Mouse (Mus musculus): ENCODE data around the gene Itgb4. TPM values are rescaled to one million over a fixed set of nuclear protein-coding genes. Genes with fewer than 3 reads are reported as not detected.
"Not testable (repeated sequence)": the region's sequence is repeated elsewhere in the genome, so short reads cannot be mapped to it uniquely, and the experiment has no call there.

Gene Itgb4
- polyA plus RNA-seq, 1 experiment from 2014 or later = 0.80 TPM

DNA sequence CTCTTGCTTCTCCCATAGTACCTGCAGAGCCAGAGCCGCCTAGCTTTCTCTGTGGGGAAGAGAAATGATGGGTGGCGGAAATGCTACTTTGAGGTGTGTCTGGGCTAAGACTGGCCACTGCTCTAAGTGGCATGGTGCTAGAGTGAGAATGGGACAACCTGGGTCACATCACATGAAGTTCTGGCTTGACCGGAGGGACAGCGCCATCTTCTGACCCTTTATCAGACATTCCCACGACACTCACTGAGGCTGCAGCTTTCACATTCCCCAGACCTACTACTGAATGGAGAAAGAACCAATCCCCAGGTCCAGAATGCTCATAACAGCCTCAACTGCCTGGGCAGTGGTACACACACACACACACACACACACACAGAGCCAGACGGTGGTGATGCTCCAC lies 43.6 kb downstream of the Itgb4 start:
- Histone ChIP-seq H3K27ac (ENCODE audit: low read depth, low read length) (no peak overlapping the region), H3K36me3 (ENCODE audit: control insufficient read depth, insufficient read depth, low read length) (peaks cover 2% of the 10 kb centered on the region; the same call in 1 of the 2 replicates), H3K4me3 (ENCODE audit: low read depth, low read length) (no peak overlapping the region), H3K9me3 (replicated peaks; ENCODE audit: control insufficient read depth, low read length) (no peaks in the 10 kb centered on the region), H3K4me1 (ENCODE audit: control insufficient read depth, insufficient read depth, low read length) (peaks cover 4% of the 10 kb centered on the region), H3K9ac (ENCODE audit: low read depth, low read length) (no peak overlapping the region), H3K4me2 (no peak overlapping the region), H3K27me3 (ENCODE audit: control insufficient read depth, insufficient read depth, low read length) (no peaks in the 10 kb centered on the region)
- no peak for ATAC-seq (replicated peaks; ENCODE audit: insufficient number of reproducible peaks, low FRiP score, low TSS enrichment)
- WGBS (ENCODE audit: insufficient replicate concordance) = 25% methylated on average over 6 of the region's 6 CpGs

DNA sequence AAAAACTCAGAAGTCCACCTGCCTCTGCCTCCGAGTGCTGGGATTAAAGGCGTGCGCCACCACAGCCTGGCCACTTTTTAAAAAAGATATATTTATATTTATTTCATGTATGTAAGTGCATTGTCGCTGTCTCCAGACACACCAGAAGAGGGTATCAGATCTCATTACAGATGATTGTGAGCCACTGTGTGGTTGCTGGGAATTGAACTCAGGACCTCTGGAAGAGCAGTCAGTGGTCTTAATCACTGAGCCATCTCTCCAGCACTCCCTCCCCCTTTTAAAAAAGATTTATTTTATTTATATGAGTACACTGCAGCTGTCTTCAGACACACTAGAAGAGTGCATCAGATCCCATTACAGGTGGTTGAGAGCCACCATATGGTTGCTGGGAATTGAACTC lies 44.4 kb downstream of the Itgb4 start:
- not testable (repeated sequence) for H3K27me3 ChIP-seq (ENCODE audit: control insufficient read depth, insufficient read depth, low read length); H3K36me3 ChIP-seq (ENCODE audit: control insufficient read depth, insufficient read depth, low read length); H3K4me1 ChIP-seq (ENCODE audit: control insufficient read depth, insufficient read depth, low read length); H3K9ac ChIP-seq (ENCODE audit: low read depth, low read length); H3K4me2 ChIP-seq; H3K4me3 ChIP-seq (ENCODE audit: low read depth, low read length); H3K27ac ChIP-seq (ENCODE audit: low read depth, low read length); H3K9me3 ChIP-seq (replicated peaks; ENCODE audit: control insufficient read depth, low read length); ATAC-seq (replicated peaks; ENCODE audit: insufficient number of reproducible peaks, low FRiP score, low TSS enrichment)
- WGBS (ENCODE audit: insufficient replicate concordance) = 90% methylated on average over 4 of the region's 4 CpGs

DNA sequence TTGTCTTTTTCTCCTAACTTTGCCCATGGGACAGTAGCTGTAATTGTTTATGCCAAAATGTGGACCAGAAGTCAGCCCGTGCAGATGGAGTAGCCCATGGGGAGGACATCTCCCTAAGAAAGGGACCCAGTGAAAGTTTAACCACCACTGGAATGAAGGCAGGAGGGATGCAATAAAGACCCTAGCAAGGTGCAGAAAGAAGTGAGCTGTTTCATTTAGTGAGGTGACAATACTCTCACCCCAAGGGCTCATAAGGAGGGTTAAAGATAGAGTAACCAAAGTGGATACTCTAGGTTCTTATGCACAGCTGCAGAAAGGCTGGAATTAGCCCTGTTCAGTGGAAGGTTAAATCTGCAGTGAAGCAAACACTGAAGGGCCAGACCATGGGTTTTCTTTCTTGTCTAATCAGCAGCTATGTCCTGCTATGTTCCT lies 44.9 kb downstream of the Itgb4 start:
- H3K9me3 ChIP-seq (replicated peaks; ENCODE audit: control insufficient read depth, low read length) = no peaks in the 10 kb centered on the region
- WGBS (ENCODE audit: insufficient replicate concordance) = 52% methylated on average over 1 of the region's 1 CpGs
- H3K4me3 ChIP-seq (ENCODE audit: low read depth, low read length) = no peak overlapping the region
- peaks cover 4% of the 10 kb centered on the region; the same call in 1 of the 2 replicates for H3K4me1 ChIP-seq (ENCODE audit: control insufficient read depth, insufficient read depth, low read length)
- ATAC-seq (replicated peaks; ENCODE audit: insufficient number of reproducible peaks, low FRiP score, low TSS enrichment) = no peak
- H3K4me2 ChIP-seq = no peak overlapping the region
- no peak overlapping the region for H3K27ac ChIP-seq (ENCODE audit: low read depth, low read length)
- H3K36me3 ChIP-seq (ENCODE audit: control insufficient read depth, insufficient read depth, low read length) = peaks cover 2% of the 10 kb centered on the region; the same call in 1 of the 2 replicates
- no peaks in the 10 kb centered on the region for H3K27me3 ChIP-seq (ENCODE audit: control insufficient read depth, insufficient read depth, low read length)
- H3K9ac ChIP-seq (ENCODE audit: low read depth, low read length) = no peak overlapping the region

DNA sequence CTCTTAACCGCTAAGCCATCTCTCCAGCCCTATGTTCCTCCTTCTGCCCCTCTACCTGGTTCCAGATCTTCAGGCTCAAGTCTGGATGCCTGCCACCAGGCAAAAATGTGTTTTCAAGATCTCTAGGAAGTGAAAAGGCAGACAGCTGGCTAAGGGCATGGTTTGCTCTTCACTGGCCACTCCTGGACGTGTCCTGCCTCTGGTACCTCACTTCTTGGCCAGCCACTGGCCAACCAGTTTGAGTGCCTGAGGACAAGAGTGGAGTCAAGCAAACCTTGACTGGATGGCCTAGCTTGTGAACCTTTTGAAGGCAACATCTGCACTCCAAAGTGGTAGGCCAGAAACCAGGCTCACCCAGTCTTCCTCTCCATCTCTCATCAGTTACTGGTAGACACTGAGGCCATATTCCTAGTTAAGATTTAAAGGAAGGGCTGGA lies 45.5 kb downstream of the Itgb4 start:
- Histone ChIP-seq H3K4me1 (ENCODE audit: control insufficient read depth, insufficient read depth, low read length) (peaks cover 4% of the 10 kb centered on the region; the same call in 1 of the 2 replicates), H3K27me3 (ENCODE audit: control insufficient read depth, insufficient read depth, low read length) (no peaks in the 10 kb centered on the region), H3K4me2 (no peak overlapping the region), H3K4me3 (ENCODE audit: low read depth, low read length) (no peak overlapping the region), H3K9ac (ENCODE audit: low read depth, low read length) (no peak overlapping the region), H3K9me3 (replicated peaks; ENCODE audit: control insufficient read depth, low read length) (no peaks in the 10 kb centered on the region), H3K27ac (ENCODE audit: low read depth, low read length) (no peak overlapping the region), H3K36me3 (ENCODE audit: control insufficient read depth, insufficient read depth, low read length) (peaks cover 2% of the 10 kb centered on the region; the same call in 1 of the 2 replicates)
- 78% methylated on average over 2 of the region's 2 CpGs for WGBS (ENCODE audit: insufficient replicate concordance)
- ATAC-seq (replicated peaks; ENCODE audit: insufficient number of reproducible peaks, low FRiP score, low TSS enrichment) = no peak

DNA sequence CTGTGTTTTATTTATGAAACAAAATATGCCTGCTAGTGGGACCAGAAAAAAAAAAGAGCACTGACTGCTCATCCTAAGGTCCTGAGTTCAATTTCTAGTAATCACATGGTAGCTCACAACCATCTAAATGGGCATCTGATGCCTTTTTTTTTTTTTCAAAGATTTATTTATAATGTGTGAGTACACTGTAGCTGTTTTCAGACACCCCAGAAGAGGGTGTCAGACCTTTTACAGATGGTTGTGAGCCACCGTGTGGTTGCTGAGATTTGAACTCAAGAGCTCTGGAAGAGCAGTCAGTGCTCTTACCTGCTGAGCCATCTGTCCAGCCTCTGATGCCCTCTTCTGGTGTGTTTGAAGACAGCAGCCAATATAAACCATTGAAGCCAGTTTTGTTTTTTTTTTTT lies 46.0 kb downstream of the Itgb4 start:
- Histone ChIP-seq H3K4me2 (no peak overlapping the region), H3K9ac (ENCODE audit: low read depth, low read length) (no peak overlapping the region), H3K36me3 (ENCODE audit: control insufficient read depth, insufficient read depth, low read length) (peaks cover 2% of the 10 kb centered on the region; the same call in 1 of the 2 replicates), H3K9me3 (replicated peaks; ENCODE audit: control insufficient read depth, low read length) (no peaks in the 10 kb centered on the region), H3K4me3 (ENCODE audit: low read depth, low read length) (no peak overlapping the region), H3K27me3 (ENCODE audit: control insufficient read depth, insufficient read depth, low read length) (no peaks in the 10 kb centered on the region), H3K4me1 (ENCODE audit: control insufficient read depth, insufficient read depth, low read length) (peaks cover 4% of the 10 kb centered on the region; the same call in 1 of the 2 replicates), H3K27ac (ENCODE audit: low read depth, low read length) (no peak overlapping the region)
- WGBS (ENCODE audit: insufficient replicate concordance) = 36% methylated on average over 1 of the region's 1 CpGs
- no peak for ATAC-seq (replicated peaks; ENCODE audit: insufficient number of reproducible peaks, low FRiP score, low TSS enrichment)

DNA sequence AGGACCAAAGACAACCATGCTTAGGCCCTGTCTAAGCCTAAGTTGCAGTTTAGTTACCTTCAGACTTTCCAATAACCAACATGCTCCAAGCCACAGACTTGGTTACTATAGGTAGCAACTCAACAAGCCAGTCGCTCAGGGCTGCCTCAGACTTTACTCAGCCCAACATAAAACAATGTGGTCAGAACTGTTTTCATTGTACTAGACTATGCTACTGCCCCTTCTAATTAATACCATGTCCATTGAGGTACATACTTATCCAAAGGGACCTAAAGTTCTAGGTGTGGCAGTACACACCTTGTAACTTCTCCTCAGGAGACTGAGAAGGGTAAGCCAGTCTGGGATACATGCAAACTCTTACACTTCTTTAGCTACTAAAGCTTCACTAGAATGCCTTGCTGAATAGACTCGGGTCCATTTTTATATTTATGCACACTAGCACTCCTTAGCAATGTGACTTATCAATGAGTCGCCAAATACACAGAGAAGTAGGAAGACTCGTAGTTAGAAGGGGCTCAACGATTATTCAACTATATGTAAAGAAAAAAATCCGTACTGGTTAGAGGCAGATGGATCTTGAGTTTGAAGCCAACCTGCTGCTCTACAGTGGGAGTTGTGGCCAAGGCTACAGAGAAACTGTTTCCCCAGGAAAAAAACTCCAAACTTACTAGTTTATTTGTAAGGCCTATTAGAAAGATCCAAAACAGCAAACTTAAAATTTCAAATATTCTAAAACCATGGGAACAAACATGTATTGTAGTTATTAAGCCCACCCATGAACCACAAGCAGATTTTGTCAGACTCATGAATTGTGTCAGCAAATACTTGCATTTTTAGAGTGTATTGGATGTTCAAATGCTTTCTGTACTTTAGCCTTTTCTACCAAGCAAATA lies 47.1 kb downstream of the Itgb4 start:
- no peak overlapping the region for H3K4me3 ChIP-seq (ENCODE audit: low read depth, low read length)
- no peak overlapping the region for H3K27ac ChIP-seq (ENCODE audit: low read depth, low read length)

DNA sequence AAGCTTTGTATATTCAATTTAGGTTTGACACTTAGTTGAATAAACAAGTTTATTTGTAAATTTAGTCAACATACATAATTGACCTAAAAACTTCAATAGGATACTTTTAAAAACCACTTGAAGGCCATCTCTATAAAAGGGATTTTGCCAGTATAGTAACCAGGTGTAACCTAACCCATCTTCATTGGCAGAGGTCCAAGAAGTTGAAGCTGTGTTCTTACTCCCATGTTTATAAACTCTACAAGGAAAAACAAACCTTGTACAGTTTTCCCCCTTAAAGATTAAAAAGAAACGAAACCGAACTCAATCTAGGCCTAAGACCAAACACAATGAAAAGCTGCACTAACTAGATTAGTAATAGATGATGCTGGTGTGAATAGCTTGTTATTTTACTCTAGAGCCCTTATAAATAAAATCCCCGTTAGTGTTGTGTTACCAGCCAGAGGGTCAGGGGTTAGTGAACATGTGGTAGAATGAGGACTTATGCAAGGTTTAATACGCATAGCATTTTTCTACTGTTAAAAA lies 47.8 kb downstream of the Itgb4 start:
- no peak for ATAC-seq (replicated peaks; ENCODE audit: insufficient number of reproducible peaks, low FRiP score, low TSS enrichment)

More for the DNA sequence above, 47.1 kb downstream of the Itgb4 start:
- no peaks in the 10 kb centered on the region for H3K9me3 ChIP-seq (replicated peaks; ENCODE audit: control insufficient read depth, low read length)
- no peak overlapping the region for H3K9ac ChIP-seq (ENCODE audit: low read depth, low read length)
- peaks cover 2% of the 10 kb centered on the region; the same call in 1 of the 2 replicates for H3K36me3 ChIP-seq (ENCODE audit: control insufficient read depth, insufficient read depth, low read length)
- no peak for ATAC-seq (replicated peaks; ENCODE audit: insufficient number of reproducible peaks, low FRiP score, low TSS enrichment)
- no peak overlapping the region for H3K4me2 ChIP-seq
- 81% methylated on average over 6 of the region's 6 CpGs for WGBS (ENCODE audit: insufficient replicate concordance)
- peaks cover 4% of the 10 kb centered on the region; the same call in 1 of the 2 replicates for H3K4me1 ChIP-seq (ENCODE audit: control insufficient read depth, insufficient read depth, low read length)
- H3K27me3 ChIP-seq (ENCODE audit: control insufficient read depth, insufficient read depth, low read length) = no peaks in the 10 kb centered on the region

DNA sequence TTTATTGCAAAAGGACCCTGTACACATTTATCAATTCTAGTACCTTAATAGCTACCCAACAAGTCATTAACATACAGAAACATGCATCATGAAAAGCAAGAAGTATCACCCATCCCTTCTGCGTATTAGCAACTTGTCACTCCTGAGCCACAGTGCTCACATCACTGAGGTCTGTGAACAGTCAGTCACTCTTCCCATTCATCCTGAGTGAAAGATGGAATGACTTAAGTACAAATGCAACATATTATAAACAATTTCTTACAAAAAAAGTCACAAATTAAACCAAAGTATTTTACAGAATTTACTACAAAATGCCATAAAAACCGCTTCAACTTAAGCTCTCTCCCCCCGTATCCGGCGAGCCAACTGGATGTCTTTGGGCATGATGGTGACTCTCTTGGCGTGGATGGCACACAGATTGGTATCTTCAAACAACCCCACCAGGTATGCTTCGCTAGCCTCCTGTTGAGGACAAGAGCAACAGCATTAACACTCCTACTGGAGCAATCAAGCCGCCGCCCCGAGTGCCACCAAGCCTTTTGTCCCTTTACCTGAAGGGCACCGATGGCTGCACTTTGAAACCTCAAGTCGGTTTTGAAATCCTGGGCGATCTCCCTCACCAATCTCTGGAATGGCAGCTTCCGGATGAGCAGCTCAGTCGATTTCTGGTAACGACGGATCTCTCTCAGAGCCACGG lies 48.7 kb downstream of the Itgb4 start:
- Histone ChIP-seq H3K4me3 (ENCODE audit: low read depth, low read length) (peak overlapping the region; percentile 97), H3K4me2 (peak overlapping the region; percentile 65), H3K27ac (ENCODE audit: low read depth, low read length) (peak overlapping the region; percentile 100), H3K9ac (ENCODE audit: low read depth, low read length) (peak overlapping the region; percentile 100)
- not testable (repeated sequence) for H3K9me3 ChIP-seq (replicated peaks; ENCODE audit: control insufficient read depth, low read length); H3K4me1 ChIP-seq (ENCODE audit: control insufficient read depth, insufficient read depth, low read length); ATAC-seq (replicated peaks; ENCODE audit: insufficient number of reproducible peaks, low FRiP score, low TSS enrichment); H3K27me3 ChIP-seq (ENCODE audit: control insufficient read depth, insufficient read depth, low read length); H3K36me3 ChIP-seq (ENCODE audit: control insufficient read depth, insufficient read depth, low read length)
- WGBS (ENCODE audit: insufficient replicate concordance) = 6% methylated on average over 18 of the region's 18 CpGs

More for the DNA sequence above, 47.8 kb downstream of the Itgb4 start:
- Histone ChIP-seq H3K9me3 (replicated peaks; ENCODE audit: control insufficient read depth, low read length) (no peaks in the 10 kb centered on the region), H3K27me3 (ENCODE audit: control insufficient read depth, insufficient read depth, low read length) (no peaks in the 10 kb centered on the region), H3K4me3 (ENCODE audit: low read depth, low read length) (peak overlapping the region; percentile 31), H3K4me2 (peak overlapping the region; percentile 61), H3K27ac (ENCODE audit: low read depth, low read length) (no peak overlapping the region), H3K9ac (ENCODE audit: low read depth, low read length) (no peak overlapping the region), H3K36me3 (ENCODE audit: control insufficient read depth, insufficient read depth, low read length) (peaks cover 2% of the 10 kb centered on the region; the same call in 1 of the 2 replicates), H3K4me1 (ENCODE audit: control insufficient read depth, insufficient read depth, low read length) (peaks cover 4% of the 10 kb centered on the region; the same call in 1 of the 2 replicates)
- 79% methylated on average over 4 of the region's 4 CpGs for WGBS (ENCODE audit: insufficient replicate concordance)
